Mouse (Mus musculus) small intestine, adult 2 months (tissue): ENCODE data around the gene Rps9. TPM values are rescaled to one million over a fixed set of nuclear protein-coding genes. Genes with fewer than 3 reads are reported as not detected.

ENCODE experiments used
- H3K27ac ChIP-seq: fragments of 200-500 bp; 2 replicates; pipeline ENCODE4 v1.5.1; 2012; ENCODE audit warnings: low read depth, low read length, control low read depth, inconsistent platforms; ENCODE audit not compliant: insufficient read depth
- H3K27me3 ChIP-seq: fragments of 200-500 bp; 2 replicates; pipeline ENCODE4 v1.6.1; 2012; ENCODE audit warnings: mild to moderate bottlenecking, moderate library complexity, low read length, inconsistent platforms; ENCODE audit not compliant: control insufficient read depth, insufficient read depth
- H3K36me3 ChIP-seq: fragments of 200-500 bp; 2 replicates; pipeline ENCODE4 v1.6.1; 2012; ENCODE audit warnings: mild to moderate bottlenecking, low read length, control low read depth, inconsistent platforms; ENCODE audit not compliant: control insufficient read depth, insufficient read depth
- H3K4me1 ChIP-seq: fragments of 200-500 bp; 2 replicates; pipeline ENCODE4 v1.6.1; 2012; ENCODE audit warnings: low read length, inconsistent platforms, mixed read lengths; ENCODE audit not compliant: control insufficient read depth, insufficient read depth, insufficient read length
- H3K4me3 ChIP-seq: fragments of 200-500 bp; 2 replicates; pipeline ENCODE4 v1.5.1; 2012; ENCODE audit warnings: low read depth, mild to moderate bottlenecking, control low read depth, inconsistent platforms, low read length, moderate library complexity
- CTCF ChIP-seq: fragments of 200-500 bp; IDR thresholded peaks from 2 replicates; pipeline ENCODE4 v1.5.1; 2012; ENCODE audit warnings: low read depth, mild to moderate bottlenecking, control low read depth, inconsistent platforms, low read length, moderate library complexity, mixed read lengths; ENCODE audit not compliant: insufficient replicate concordance, insufficient read length; ENCODE audit errors: extremely low read depth
- POLR2A ChIP-seq: fragments of 200-500 bp; IDR thresholded peaks from 2 replicates; pipeline ENCODE4 v1.6.1; 2012; ENCODE audit warnings: low read depth, mild to moderate bottlenecking, control low read depth, inconsistent platforms, low read length, moderate library complexity
- WGBS: fragments of 180-500 bp; shearing (Covaris S2); methylation state at CpG from one replicate; pipeline ENCODE4 v1.1.7; 2018; 5-methylcytosine and 5-hydroxymethylcytosine counted together
- polyA plus RNA-seq: library from polyadenylated mRNA; depleted of rRNA; stranded (reverse); fragments of >200 nt; gene quantifications from 2 replicates; pipeline ENCODE4 v1.2.3, GENCODE M21; 2012; rRNA removed

The Rps9 gene
- polyA plus RNA-seq: 1,258 and 1,397 TPM in 2 replicates

DNA sequence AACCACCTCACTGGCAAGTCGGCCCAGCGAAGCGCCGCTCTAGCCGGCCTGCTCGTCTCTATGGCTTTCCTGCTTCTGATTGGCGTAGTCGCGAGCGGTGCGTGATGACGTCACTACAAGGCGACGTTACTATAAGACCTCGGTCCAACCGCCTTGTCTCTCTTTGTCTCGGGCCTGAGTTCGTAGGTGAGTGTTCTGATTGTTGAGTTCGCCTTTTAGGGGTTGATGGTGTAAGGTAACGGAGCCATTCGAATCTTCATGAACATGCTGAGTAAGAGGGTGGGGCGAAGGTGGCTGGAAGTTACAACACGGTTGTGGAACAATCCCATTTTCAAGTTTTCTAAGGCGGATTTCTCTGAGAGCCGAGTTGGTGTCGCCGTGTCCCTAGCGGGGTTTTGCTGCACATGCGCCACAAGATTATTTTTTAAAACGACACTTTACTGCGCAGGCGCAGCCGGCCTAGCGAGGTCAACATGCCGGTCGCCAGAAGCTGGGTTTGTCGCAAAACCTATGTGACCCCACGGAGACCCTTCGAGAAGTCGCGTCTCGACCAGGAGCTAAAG is at the start of gene Rps9:
Rps9 (plus strand) TSS at position 115 of the 563 bp plus-strand sequence.
- Histone ChIP-seq H3K4me3 (peak within 1 kb of the TSS; percentile 76), H3K4me1 (peaks cover 7% of the 10 kb centered on the region; the same call in 1 of the 2 replicates), H3K36me3 (peaks cover 26% of the 10 kb centered on the region), H3K27ac (peak within 1 kb of the TSS; percentile 86), H3K27me3 (no peaks in the 10 kb centered on the region)
- TF ChIP-seq CTCF (peak; percentile 37; the same call in 1 of the 2 replicates), POLR2A (peak; percentile 89)
- WGBS: under 1% methylated on average over 42 of the region's 42 CpGs

DNA sequence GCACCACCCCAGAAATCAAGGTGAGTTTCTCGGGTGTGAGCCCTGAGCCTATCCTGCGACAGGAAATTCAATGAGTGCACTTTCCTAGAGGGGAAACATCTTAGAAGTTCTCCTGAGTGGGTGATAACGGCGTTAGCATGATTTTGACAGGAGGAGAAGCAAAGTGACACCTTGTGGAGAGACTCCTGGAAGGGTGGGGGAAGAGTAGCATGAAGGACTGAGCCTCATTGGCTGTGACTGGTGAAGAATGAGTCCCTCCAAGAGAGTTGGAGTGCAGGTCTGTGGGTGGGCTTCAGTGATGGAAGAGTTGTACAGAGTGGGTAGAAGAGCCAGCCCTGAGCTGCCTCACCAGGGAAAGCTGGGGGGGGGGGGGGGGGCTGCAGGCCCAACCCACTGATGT is 46.8 kb upstream of the Rps9 start:
- WGBS: 88% methylated on average over 4 of the region's 4 CpGs
- H3K4me1 ChIP-seq: no peaks in the 10 kb centered on the region
- H3K27ac ChIP-seq: no peak overlapping the region
- peaks cover 94% of the 10 kb centered on the region for H3K36me3 ChIP-seq
- TF ChIP-seq CTCF: no peak
- no peak for TF ChIP-seq POLR2A
- H3K4me3 ChIP-seq: no peak overlapping the region
- H3K27me3 ChIP-seq: no peaks in the 10 kb centered on the region

DNA sequence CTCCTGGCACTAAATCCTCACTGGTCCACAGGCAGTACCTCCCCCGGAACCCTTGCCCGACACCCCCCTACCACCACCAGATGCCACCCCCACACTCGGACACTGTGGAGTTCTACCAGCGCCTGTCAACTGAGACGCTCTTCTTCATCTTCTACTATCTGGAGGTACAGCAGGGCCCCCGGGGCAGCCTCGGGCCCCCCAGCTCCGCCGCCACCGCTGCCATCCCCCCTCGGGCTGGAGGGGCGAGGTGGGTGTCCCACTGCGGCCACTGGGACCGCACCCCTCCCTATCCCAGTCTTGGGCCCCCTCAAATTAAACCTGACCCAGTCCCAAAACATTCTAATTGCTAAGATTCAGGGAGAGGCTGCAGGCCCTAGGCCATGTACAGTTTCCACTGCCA is 45.2 kb upstream of the Rps9 start:
- Histone ChIP-seq H3K4me3 (no peak overlapping the region), H3K27ac (no peak overlapping the region), H3K4me1 (peaks cover under 1% of the 10 kb centered on the region; the same call in 1 of the 2 replicates), H3K36me3 (peaks cover 93% of the 10 kb centered on the region), H3K27me3 (no peaks in the 10 kb centered on the region)
- TF ChIP-seq POLR2A: no peak
- no peak for TF ChIP-seq CTCF
- WGBS: 94% methylated on average over 14 of the region's 14 CpGs

DNA sequence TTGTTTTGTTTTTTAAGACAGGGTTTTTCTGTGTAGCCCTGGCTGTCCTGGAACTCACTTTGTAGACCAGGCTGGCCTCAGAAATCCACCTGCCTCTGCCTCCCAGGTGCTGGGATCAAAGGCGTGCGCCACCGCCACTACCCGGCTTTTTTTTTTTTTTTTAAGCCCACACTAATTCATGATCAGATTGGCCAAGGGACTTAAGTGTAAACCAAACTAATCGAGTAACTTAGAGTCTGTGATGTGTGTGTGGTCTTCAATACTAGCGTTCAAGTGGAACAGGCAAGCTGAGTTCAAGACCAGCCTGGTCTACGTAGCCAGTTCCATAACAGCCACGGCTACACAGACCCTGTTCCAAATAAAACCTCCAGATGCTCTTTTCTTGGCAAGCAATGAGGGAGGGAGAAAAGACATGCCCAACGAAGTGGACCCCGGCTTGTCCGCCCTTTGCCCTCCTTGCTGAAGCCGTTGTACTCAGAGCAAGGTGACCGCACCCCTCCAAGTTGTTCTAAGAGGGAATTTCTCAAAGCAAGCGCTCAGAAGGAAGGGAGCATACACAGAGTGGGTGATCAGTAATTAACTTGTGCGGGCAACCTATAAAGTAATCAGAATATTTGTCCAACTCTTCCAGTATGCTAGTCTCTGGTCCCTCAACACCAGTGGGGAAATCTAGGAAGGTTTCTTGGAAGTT is 39.1 kb upstream of the Rps9 start:
- TF ChIP-seq POLR2A (no peak), CTCF (no peak)
- peaks cover 37% of the 10 kb centered on the region for H3K36me3 ChIP-seq
- 12% methylated on average over 15 of the region's 15 CpGs for WGBS
- H3K27me3 ChIP-seq: no peaks in the 10 kb centered on the region
- peaks cover 14% of the 10 kb centered on the region for H3K4me1 ChIP-seq
- H3K27ac ChIP-seq: peak overlapping the region; percentile 55
- H3K4me3 ChIP-seq: peak overlapping the region; percentile 76

DNA sequence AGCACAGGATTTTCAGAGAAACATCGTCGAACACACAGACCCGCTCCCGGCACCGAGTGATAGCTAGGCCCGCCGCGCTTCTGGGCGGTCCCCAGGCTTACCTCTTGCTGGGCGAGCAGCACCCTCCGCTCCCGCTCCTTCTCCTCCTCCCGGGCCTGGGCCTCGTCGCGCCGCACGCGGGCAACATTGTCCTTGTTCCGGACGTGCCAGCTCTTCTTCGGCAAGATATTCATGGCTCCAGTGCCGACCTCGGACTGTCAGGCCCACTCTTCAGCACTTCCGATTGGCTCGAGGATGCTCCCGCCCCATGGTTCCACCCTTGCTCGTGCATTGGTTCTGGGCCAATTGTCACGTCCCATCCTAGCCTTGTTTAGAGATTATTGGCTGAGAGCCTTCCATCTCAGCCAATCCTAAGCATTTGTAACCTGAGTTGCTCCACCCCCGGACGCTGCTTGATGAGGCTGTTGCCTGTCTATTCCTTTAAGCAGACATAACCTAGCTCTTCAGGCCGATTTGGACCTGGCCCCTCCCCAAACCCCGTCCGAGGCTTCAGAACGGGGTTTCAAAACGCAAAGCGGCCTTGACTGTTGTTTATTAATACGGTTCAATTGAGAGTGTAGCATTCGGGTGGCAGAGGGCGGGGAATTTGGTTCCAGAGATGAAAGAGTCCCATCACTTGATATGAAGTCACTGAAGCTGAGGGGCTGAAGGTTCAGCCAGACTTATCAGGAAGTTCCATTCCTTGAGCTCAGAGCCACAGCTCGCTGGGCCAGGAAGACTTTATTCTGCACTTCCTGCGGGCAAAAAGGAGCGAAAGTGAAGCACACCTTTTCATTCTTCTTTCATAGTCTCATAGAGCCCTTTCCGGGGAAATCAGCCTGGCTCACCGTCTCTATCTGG is 38.3 kb upstream of the Rps9 start, which contains the start of gene Leng1:
Leng1 (minus strand) TSS at position 626 of the 900 bp plus-strand sequence.
- WGBS: 2% methylated on average over 45 of the region's 45 CpGs
- H3K4me1 ChIP-seq: peaks cover 14% of the 10 kb centered on the region
- H3K36me3 ChIP-seq: peaks cover 29% of the 10 kb centered on the region
- no peaks in the 10 kb centered on the region for H3K27me3 ChIP-seq
- TF ChIP-seq CTCF: no peak
- TF ChIP-seq POLR2A: peak; percentile 74
- H3K27ac ChIP-seq: peak within 1 kb of the TSS; percentile 78
- H3K4me3 ChIP-seq: peak within 1 kb of the TSS; percentile 76

DNA sequence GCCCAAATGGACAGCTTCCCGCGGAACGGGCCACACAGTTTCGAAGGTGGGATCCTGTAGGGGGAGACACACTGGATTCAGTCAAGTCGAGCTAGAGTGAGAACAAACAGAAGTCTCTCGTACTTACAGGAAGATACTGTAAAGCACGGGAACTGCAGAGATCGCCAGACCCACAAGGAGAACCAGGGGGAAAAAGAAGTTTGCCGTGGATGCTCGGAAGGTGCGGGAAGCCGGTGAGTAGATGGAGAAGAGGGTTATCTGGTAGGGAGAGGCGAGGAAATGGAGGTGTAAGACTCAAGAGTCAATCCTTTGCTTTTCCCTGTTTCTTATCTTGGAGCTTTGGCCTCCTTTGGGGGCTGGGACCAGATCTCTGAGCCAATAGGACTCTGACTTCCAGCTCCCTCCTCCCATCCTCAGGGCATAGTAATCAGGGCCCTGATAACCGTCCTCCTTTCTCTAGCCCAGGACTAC is 36.8 kb upstream of the Rps9 start:
- TF ChIP-seq CTCF (no peak), POLR2A (no peak)
- Histone ChIP-seq H3K27ac (peak overlapping the region; percentile 1; the same call in 1 of the 2 replicates), H3K36me3 (peaks cover 23% of the 10 kb centered on the region), H3K4me3 (peak overlapping the region; percentile 26), H3K27me3 (no peaks in the 10 kb centered on the region), H3K4me1 (peaks cover 14% of the 10 kb centered on the region)
- 16% methylated on average over 14 of the region's 14 CpGs for WGBS
